Mouse (Mus musculus) bone marrow, adult 2 months (tissue): Measurements from ENCODE around the gene Ccdc120.

ENCODE experiments used
- CTCF ChIP-seq: fragments of 200-500 bp; IDR thresholded peaks from 2 replicates; pipeline ENCODE4 v1.5.1; 2011; ENCODE audit warnings: low read length, control low read depth; ENCODE audit not compliant: control insufficient read depth, insufficient read depth
- POLR2A ChIP-seq: fragments of 200-500 bp; IDR thresholded peaks from 2 replicates; pipeline ENCODE4 v1.6.1; 2011; ENCODE audit warnings: low read depth, mild to moderate bottlenecking, control low read depth, low read length, borderline replicate concordance; ENCODE audit not compliant: control insufficient read depth

GRCm38 (mm10) chrX:7688321-7688720, 62.4 kb downstream of the Ccdc120 start:
- TF ChIP-seq CTCF (no peak), POLR2A (no peak)
